Mouse (Mus musculus): ENCODE data around the gene Ccr10. TPM values are rescaled to one million over a fixed set of nuclear protein-coding genes. Genes with fewer than 3 reads are reported as not detected.
"Not testable (repeated sequence)": the region's sequence is repeated elsewhere in the genome, so short reads cannot be mapped to it uniquely, and the experiment has no call there.

Ccr10 gene
- polyA plus RNA-seq, 1 experiment from 2014 or later: 0.50 TPM

DNA sequence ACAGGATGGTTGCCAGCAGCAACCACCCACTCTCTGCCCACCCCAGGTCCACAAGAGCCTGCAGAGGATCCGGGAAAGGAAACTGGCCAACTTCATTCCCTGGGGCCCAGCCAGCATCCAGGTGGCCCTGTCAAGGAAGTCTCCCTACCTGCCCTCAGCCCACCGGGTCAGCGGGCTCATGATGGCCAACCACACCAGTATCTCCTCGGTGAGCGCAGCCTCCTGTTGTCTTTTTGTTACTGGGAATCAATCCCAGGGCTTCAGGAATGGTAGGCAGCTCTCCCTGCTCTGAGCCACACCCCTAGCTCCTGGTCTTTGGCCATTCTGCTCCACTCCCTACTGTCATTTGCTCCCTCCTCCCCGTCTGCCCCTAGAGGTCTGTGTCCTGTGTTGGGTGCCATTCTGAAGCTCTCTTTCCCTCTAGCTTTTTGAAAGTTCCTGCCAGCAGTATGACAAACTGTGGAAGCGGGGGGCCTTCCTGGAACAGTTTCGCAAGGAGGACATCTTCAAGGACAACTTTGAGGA is 14.2 kb downstream of the Ccr10 start:
- not testable (repeated sequence) for H3K4me3 ChIP-seq (ENCODE audit: low read length); H3K27ac ChIP-seq (ENCODE audit: low read length); H3K9me3 ChIP-seq (ENCODE audit: low read length); H3K9ac ChIP-seq (replicated peaks; ENCODE audit: low read length); H3K27me3 ChIP-seq (ENCODE audit: insufficient read depth, low read length); ATAC-seq (ENCODE audit: low FRiP score, low TSS enrichment); H3K4me2 ChIP-seq (replicated peaks; ENCODE audit: low read depth, low read length)
- Histone ChIP-seq H3K4me1 (ENCODE audit: insufficient read depth, low read length) (peaks cover 38% of the 10 kb centered on the region), H3K36me3 (ENCODE audit: insufficient read depth, low read length) (peaks cover 26% of the 10 kb centered on the region)
- WGBS: 87% methylated on average over 5 of the region's 8 CpGs

DNA sequence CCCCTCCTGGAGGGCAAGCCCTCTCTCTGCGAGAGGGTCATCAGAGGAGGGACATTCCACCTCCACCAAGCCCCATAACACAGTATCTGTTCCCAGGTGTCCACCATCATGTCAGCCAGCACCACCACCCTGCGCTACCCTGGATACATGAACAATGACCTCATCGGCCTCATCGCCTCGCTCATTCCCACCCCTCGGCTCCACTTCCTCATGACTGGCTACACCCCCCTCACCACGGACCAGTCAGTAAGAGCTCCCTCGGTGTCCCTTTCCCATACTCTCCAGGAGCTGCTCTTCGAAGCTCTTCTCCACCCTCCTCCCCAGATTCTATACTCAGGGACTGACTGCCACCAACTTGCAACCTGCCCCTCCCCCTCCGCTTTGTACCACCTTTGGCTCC is 15.1 kb downstream of the Ccr10 start:
- not testable (repeated sequence) for H3K27me3 ChIP-seq (ENCODE audit: insufficient read depth, low read length); H3K4me2 ChIP-seq (replicated peaks; ENCODE audit: low read depth, low read length); H3K27ac ChIP-seq (ENCODE audit: low read length); H3K9ac ChIP-seq (replicated peaks; ENCODE audit: low read length); ATAC-seq (ENCODE audit: low FRiP score, low TSS enrichment); H3K4me3 ChIP-seq (ENCODE audit: low read length); H3K9me3 ChIP-seq (ENCODE audit: low read length)
- 76% methylated on average over 9 of the region's 10 CpGs for WGBS
- Histone ChIP-seq H3K36me3 (ENCODE audit: insufficient read depth, low read length) (peaks cover 23% of the 10 kb centered on the region), H3K4me1 (ENCODE audit: insufficient read depth, low read length) (peaks cover 36% of the 10 kb centered on the region)

DNA sequence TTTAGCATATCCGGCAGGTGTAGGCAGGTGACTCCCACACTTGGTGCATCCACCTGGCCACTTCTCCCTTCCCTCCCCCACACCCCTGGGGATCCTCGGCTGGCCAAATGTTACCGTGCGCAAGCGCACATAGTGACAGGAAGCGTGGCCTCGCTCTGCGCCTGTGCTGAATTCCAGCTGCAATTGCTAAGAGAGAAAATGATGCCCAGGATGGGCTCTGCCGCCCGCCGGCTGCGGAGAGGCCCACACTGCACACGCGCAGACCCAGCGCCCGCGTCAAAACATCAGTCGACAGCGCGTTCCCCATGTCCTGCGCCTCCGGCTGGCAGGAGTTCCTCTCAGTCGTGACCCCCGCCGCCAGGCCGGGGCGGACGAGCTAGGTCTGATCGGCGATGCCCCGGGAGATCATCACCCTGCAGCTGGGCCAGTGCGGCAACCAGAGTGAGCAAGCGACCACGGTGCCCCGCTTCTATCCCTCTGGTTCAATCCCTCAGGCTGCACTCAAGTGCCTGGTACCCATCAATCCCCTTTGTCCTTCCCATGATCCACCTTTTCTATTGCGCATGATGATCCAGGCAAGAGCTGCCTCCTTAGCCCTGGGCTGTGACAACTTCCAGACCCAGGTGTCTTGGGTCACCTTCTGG is 19.4 kb downstream of the Ccr10 start, which contains the start of gene Tubg2:
TSS of gene Tubg2 (plus strand) at position 180 of the 644 bp plus-strand sequence.
- Histone ChIP-seq H3K27ac (ENCODE audit: low read length) (peak within 1 kb of the TSS; percentile 44; the same call in 1 of the 2 replicates), H3K4me1 (ENCODE audit: insufficient read depth, low read length) (peaks cover 12% of the 10 kb centered on the region), H3K9me3 (ENCODE audit: low read length) (no peaks in the 10 kb centered on the region), H3K36me3 (ENCODE audit: insufficient read depth, low read length) (no peaks in the 10 kb centered on the region), H3K9ac (replicated peaks; ENCODE audit: low read length) (peak within 1 kb of the TSS; percentile 69), H3K4me2 (replicated peaks; ENCODE audit: low read depth, low read length) (peak within 1 kb of the TSS; percentile 82), H3K27me3 (ENCODE audit: insufficient read depth, low read length) (no peaks in the 10 kb centered on the region), H3K4me3 (ENCODE audit: low read length) (peak within 1 kb of the TSS; percentile 48)
- 3% methylated on average over 36 of the region's 36 CpGs for WGBS
- peak; percentile 77 for ATAC-seq (ENCODE audit: low FRiP score, low TSS enrichment)

- H3K4me1 ChIP-seq (ENCODE audit: insufficient read depth, low read length): peaks cover 12% of the 10 kb centered on the region
- no peaks in the 10 kb centered on the region for H3K27me3 ChIP-seq (ENCODE audit: insufficient read depth, low read length)
- no peak overlapping the region for H3K4me3 ChIP-seq (ENCODE audit: low read length)
- no peak overlapping the region for H3K4me2 ChIP-seq (replicated peaks; ENCODE audit: low read depth, low read length)
- 71% methylated on average over 6 of the region's 6 CpGs for WGBS
- H3K9me3 ChIP-seq (ENCODE audit: low read length): no peaks in the 10 kb centered on the region
- ATAC-seq (ENCODE audit: low FRiP score, low TSS enrichment): no peak
- no peak overlapping the region for H3K9ac ChIP-seq (replicated peaks; ENCODE audit: low read length)
- H3K36me3 ChIP-seq (ENCODE audit: insufficient read depth, low read length): no peaks in the 10 kb centered on the region
- no peak overlapping the region for H3K27ac ChIP-seq (ENCODE audit: low read length)
These were observed 20.1 kb downstream of the Ccr10 start for GRCm38 (mm10) chr11:101155151-101155550.

GRCm38 (mm10) chr11:101154648-101155047 is 20.6 kb downstream of the Ccr10 start:
- ATAC-seq (ENCODE audit: low FRiP score, low TSS enrichment): no peak
- Histone ChIP-seq H3K27ac (ENCODE audit: low read length) (no peak overlapping the region), H3K4me1 (ENCODE audit: insufficient read depth, low read length) (peaks cover 14% of the 10 kb centered on the region), H3K9me3 (ENCODE audit: low read length) (no peaks in the 10 kb centered on the region), H3K4me3 (ENCODE audit: low read length) (no peak overlapping the region), H3K36me3 (ENCODE audit: insufficient read depth, low read length) (no peaks in the 10 kb centered on the region), H3K9ac (replicated peaks; ENCODE audit: low read length) (no peak overlapping the region), H3K4me2 (replicated peaks; ENCODE audit: low read depth, low read length) (no peak overlapping the region), H3K27me3 (ENCODE audit: insufficient read depth, low read length) (no peaks in the 10 kb centered on the region)

DNA sequence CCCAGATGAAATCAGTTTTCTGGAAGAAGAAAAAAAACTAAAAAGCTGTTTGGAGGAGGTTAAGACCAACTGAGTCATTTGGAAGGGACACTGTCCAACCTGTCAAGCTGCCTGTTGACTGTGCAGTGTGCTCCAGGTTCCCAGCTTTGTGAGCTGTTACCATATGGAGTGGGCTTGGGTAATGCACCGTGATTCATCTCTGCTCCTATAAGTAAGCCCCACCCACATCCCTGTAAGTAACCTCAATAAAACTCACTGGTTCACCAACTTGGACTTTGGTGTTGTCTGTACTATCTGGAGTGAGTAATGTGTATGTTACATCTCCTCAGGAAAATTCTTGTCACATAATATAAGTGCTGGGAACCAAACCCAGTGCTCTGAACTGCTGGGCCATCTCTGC is 22.4 kb downstream of the Ccr10 start:
- WGBS: 64% methylated on average over 1 of the region's 1 CpGs
- Histone ChIP-seq H3K4me3 (ENCODE audit: low read length) (no peak overlapping the region), H3K4me1 (ENCODE audit: insufficient read depth, low read length) (peaks cover 30% of the 10 kb centered on the region), H3K36me3 (ENCODE audit: insufficient read depth, low read length) (no peaks in the 10 kb centered on the region), H3K9me3 (ENCODE audit: low read length) (no peaks in the 10 kb centered on the region), H3K9ac (replicated peaks; ENCODE audit: low read length) (no peak overlapping the region), H3K27me3 (ENCODE audit: insufficient read depth, low read length) (no peaks in the 10 kb centered on the region), H3K27ac (ENCODE audit: low read length) (no peak overlapping the region), H3K4me2 (replicated peaks; ENCODE audit: low read depth, low read length) (no peak overlapping the region)
- no peak for ATAC-seq (ENCODE audit: low FRiP score, low TSS enrichment)

GRCm38 (mm10) chr11:101151063-101151462 is 24.2 kb downstream of the Ccr10 start:
- no peak overlapping the region for H3K4me2 ChIP-seq (replicated peaks; ENCODE audit: low read depth, low read length)
- H3K4me3 ChIP-seq (ENCODE audit: low read length): no peak overlapping the region
- no peak overlapping the region for H3K9ac ChIP-seq (replicated peaks; ENCODE audit: low read length)
- no peaks in the 10 kb centered on the region for H3K27me3 ChIP-seq (ENCODE audit: insufficient read depth, low read length)
- H3K4me1 ChIP-seq (ENCODE audit: insufficient read depth, low read length): peaks cover 26% of the 10 kb centered on the region
- no peak for ATAC-seq (ENCODE audit: low FRiP score, low TSS enrichment)
- no peaks in the 10 kb centered on the region for H3K9me3 ChIP-seq (ENCODE audit: low read length)
- 79% methylated on average over 2 of the region's 2 CpGs for WGBS
- H3K36me3 ChIP-seq (ENCODE audit: insufficient read depth, low read length): no peaks in the 10 kb centered on the region
- H3K27ac ChIP-seq (ENCODE audit: low read length): no peak overlapping the region

GRCm38 (mm10) chr11:101149178-101150105 is 25.8 kb downstream of the Ccr10 start:
- Histone ChIP-seq H3K27ac (ENCODE audit: low read length) (peak overlapping the region; percentile 87), H3K27me3 (ENCODE audit: insufficient read depth, low read length) (no peaks in the 10 kb centered on the region), H3K9ac (replicated peaks; ENCODE audit: low read length) (peak overlapping the region; percentile 48), H3K9me3 (ENCODE audit: low read length) (no peaks in the 10 kb centered on the region), H3K36me3 (ENCODE audit: insufficient read depth, low read length) (no peaks in the 10 kb centered on the region), H3K4me1 (ENCODE audit: insufficient read depth, low read length) (peaks cover 18% of the 10 kb centered on the region), H3K4me2 (replicated peaks; ENCODE audit: low read depth, low read length) (no peak overlapping the region), H3K4me3 (ENCODE audit: low read length) (no peak overlapping the region)
- peak; percentile 83 for ATAC-seq (ENCODE audit: low FRiP score, low TSS enrichment)
- WGBS: 17% methylated on average over 9 of the region's 9 CpGs

DNA sequence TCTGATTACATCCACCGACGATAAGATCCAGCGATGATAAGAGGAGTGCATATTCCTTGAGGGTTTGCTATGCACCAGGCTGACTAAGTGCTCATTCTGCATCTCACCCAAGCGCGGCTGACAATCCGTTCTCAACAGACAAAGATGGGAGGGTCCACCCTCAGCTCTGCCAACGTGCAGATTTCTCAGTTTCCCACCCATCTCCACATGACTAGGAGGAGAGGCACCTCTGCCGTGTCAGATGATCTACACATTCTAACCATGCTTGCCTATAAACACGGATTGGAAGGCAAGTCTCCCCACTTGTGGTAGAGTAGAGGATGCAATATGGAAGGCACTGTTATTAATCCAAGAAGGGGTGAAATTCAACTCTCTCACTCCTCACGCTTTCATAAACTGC is 26.5 kb downstream of the Ccr10 start:
- Histone ChIP-seq H3K27me3 (ENCODE audit: insufficient read depth, low read length) (no peaks in the 10 kb centered on the region), H3K36me3 (ENCODE audit: insufficient read depth, low read length) (no peaks in the 10 kb centered on the region), H3K9ac (replicated peaks; ENCODE audit: low read length) (peak overlapping the region; percentile 48), H3K4me2 (replicated peaks; ENCODE audit: low read depth, low read length) (no peak overlapping the region), H3K9me3 (ENCODE audit: low read length) (no peaks in the 10 kb centered on the region), H3K27ac (ENCODE audit: low read length) (peak overlapping the region; percentile 87), H3K4me1 (ENCODE audit: insufficient read depth, low read length) (peaks cover 21% of the 10 kb centered on the region), H3K4me3 (ENCODE audit: low read length) (no peak overlapping the region)
- WGBS: 43% methylated on average over 10 of the region's 10 CpGs
- ATAC-seq (ENCODE audit: low FRiP score, low TSS enrichment): 0 out of 2 replicates have a peak, but pooled peaks have one; percentile 17

Measured in kidney, embryonic 16.5 days (tissue).